Mouse (Mus musculus) olfactory bulb, adult 2 months (tissue): Measurements from ENCODE around the gene Gfra1. TPM values are rescaled to one million over a fixed set of nuclear protein-coding genes. Genes with fewer than 3 reads are reported as not detected.

Source experiments
- H3K27ac ChIP-seq: fragments of 200-500 bp; 2 replicates; pipeline ENCODE4 v1.5.1; 2012; ENCODE audit warnings: low read depth, low read length; ENCODE audit not compliant: insufficient read depth
- H3K4me1 ChIP-seq: fragments of 200-500 bp; 2 replicates; pipeline ENCODE4 v1.6.1; 2012; ENCODE audit warnings: low read length; ENCODE audit not compliant: control insufficient read depth, insufficient read depth
- H3K4me3 ChIP-seq: fragments of 200-500 bp; 2 replicates; pipeline ENCODE4 v1.5.1; 2012; ENCODE audit warnings: mild to moderate bottlenecking, low read depth, low read length, moderate library complexity; ENCODE audit not compliant: insufficient read depth
- CTCF ChIP-seq: fragments of 200-500 bp; IDR thresholded peaks from 2 replicates; pipeline ENCODE4 v1.5.1; 2012; ENCODE audit warnings: low read depth, mild to moderate bottlenecking, low read length, moderate library complexity; ENCODE audit not compliant: insufficient read depth
- POLR2A ChIP-seq: fragments of 200-500 bp; IDR thresholded peaks from 2 replicates; pipeline ENCODE4 v1.6.1; 2012; ENCODE audit warnings: mild to moderate bottlenecking, low read depth, low read length, moderate library complexity; ENCODE audit not compliant: insufficient read depth
- WGBS: fragments of 180-500 bp; shearing (Covaris S2); methylation state at CpG from one replicate; pipeline ENCODE4 v1.1.7; 2018; 5-methylcytosine and 5-hydroxymethylcytosine counted together
- polyA plus RNA-seq: library from polyadenylated mRNA; stranded (reverse); fragments of >200 nt; gene quantifications from 2 replicates; pipeline ENCODE4 v1.2.4, GENCODE M21; 2012; ENCODE audit warnings: low replicate concordance; ENCODE audit not compliant: missing spikeins, insufficient read depth, insufficient read length

Gene Gfra1
- polyA plus RNA-seq, 1 experiment, result not detected

- TF ChIP-seq POLR2A (no peak), CTCF (no peak)
- Histone ChIP-seq H3K4me3 (no peak overlapping the region), H3K4me1 (peaks cover 3% of the 10 kb centered on the region; the same call in 1 of the 2 replicates), H3K27ac (no peak overlapping the region)
- 77% methylated on average over 1 of the region's 1 CpGs for WGBS
Measured at GRCm38 (mm10) chr19:58360982-58361381, 94.7 kb downstream of the Gfra1 start.

DNA sequence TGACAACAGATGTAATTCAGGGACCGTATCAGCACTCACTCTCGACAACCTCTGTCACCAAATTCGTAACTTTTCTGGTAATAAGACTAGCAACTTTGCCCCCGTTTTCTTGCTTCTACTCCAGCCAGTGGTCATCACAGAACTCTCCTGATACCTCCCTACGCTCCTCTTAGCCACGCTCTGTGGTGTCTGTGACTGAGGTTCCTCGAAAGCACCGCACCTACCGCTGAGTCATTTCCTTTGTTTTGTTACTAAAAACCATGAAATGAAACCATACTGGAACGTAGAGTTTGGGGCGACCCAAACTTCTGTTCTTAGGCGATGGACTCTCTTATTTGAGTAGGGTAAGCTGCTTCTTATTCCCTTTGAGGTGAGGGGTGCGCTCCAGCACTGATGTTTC lies 97.6 kb downstream of the Gfra1 start:
- 94% methylated on average over 13 of the region's 13 CpGs for WGBS
- TF ChIP-seq CTCF (no peak), POLR2A (no peak)
- Histone ChIP-seq H3K4me1 (no peaks in the 10 kb centered on the region), H3K27ac (no peak overlapping the region), H3K4me3 (no peak overlapping the region)

GRCm38 (mm10) chr19:58353953-58354352 lies 101.8 kb downstream of the Gfra1 start:
- H3K4me3 ChIP-seq, result no peak overlapping the region
- no peak overlapping the region for H3K27ac ChIP-seq
- no peak for TF ChIP-seq CTCF
- no peak for TF ChIP-seq POLR2A
- 71% methylated on average over 2 of the region's 2 CpGs for WGBS
- H3K4me1 ChIP-seq, result no peaks in the 10 kb centered on the region

DNA sequence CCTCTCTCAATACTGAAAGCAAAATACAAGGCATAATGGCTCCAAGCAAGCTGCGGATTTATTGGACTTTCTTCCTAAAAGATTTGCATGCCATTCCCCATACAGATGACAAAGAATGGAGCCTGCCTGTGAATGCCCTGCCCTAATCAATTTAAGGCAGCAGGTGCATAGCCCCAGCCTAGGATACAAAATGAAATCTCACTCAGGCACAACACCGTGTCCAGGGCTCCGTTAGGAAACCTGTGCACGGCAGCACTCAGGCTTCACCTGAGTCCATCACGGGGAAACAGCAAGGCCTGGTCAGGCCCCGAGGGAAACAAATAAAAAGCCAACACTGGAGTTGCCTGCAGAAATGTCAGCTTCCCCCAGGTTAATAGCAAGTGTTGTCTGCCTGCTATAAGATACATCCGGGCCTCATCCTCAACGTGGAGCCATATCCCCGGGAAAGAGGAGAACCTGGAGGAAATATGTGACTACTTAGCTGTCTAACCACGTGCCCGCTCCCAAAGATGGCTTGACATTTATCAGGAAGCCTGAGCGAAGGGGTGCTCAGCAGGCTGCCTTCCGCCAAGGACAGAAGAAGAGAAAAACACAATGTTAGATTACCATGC lies 102.3 kb downstream of the Gfra1 start:
- Histone ChIP-seq H3K27ac (no peak overlapping the region), H3K4me3 (no peak overlapping the region), H3K4me1 (no peaks in the 10 kb centered on the region)
- TF ChIP-seq POLR2A (no peak), CTCF (no peak)
- 77% methylated on average over 13 of the region's 13 CpGs for WGBS

- Histone ChIP-seq H3K4me3 (no peak overlapping the region), H3K27ac (no peak overlapping the region), H3K4me1 (no peaks in the 10 kb centered on the region)
- 79% methylated on average over 5 of the region's 5 CpGs for WGBS
- TF ChIP-seq CTCF (no peak), POLR2A (no peak)
Measured at GRCm38 (mm10) chr19:58349890-58350408, 105.8 kb downstream of the Gfra1 start.

DNA sequence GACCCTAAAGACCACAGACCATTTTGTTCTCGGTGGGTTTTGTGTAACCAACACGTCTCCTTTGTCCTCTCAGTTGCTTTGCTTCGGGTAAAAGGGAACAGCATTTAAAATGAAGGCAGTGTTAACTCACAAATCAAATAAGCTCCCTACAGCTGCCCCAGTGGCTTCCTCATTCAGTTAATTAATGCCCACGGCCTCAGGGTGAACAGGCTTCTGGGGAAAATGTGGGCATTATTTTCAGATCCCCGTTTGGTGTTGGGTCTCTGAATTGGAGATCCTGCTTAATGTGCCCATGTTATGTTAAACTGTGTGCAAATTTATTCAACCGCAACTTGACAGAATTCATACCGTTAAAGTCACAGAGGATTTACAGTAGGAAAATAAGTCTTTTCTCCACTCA lies 110.6 kb downstream of the Gfra1 start:
- Histone ChIP-seq H3K4me3 (no peak overlapping the region), H3K4me1 (no peaks in the 10 kb centered on the region), H3K27ac (no peak overlapping the region)
- no peak for TF ChIP-seq CTCF
- no peak for TF ChIP-seq POLR2A
- WGBS, result 50% methylated on average over 7 of the region's 7 CpGs

DNA sequence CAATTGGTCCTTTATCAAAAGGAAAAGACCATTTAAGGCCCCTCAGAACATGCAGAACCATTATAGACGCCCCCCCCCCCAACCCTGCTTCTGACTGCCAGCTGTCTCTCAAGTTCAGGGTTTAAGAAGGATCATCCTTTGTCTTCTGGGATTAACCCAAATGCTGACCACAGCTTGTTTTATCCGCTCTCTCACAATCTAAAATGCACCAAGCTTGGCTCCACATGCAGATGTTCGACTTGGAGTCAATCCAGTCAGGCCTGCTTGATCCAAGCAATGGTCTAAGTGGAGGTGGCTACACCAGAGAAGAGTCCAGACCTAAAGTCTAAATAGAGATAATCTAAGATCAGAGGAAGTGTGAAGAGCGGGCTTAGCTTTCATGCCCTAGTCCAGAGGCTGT lies 114.4 kb downstream of the Gfra1 start:
- H3K4me1 ChIP-seq, result no peaks in the 10 kb centered on the region
- H3K4me3 ChIP-seq, result no peak overlapping the region
- no peak overlapping the region for H3K27ac ChIP-seq
- 83% methylated on average over 4 of the region's 4 CpGs for WGBS
- TF ChIP-seq POLR2A (no peak), CTCF (no peak)

- Histone ChIP-seq H3K27ac (no peak overlapping the region), H3K4me1 (no peaks in the 10 kb centered on the region), H3K4me3 (no peak overlapping the region)
- TF ChIP-seq CTCF (no peak), POLR2A (no peak)
- WGBS, result 84% methylated on average over 8 of the region's 8 CpGs
Measured at GRCm38 (mm10) chr19:58340221-58340620, 115.5 kb downstream of the Gfra1 start.

GRCm38 (mm10) chr19:58336802-58337201 lies 118.9 kb downstream of the Gfra1 start:
- WGBS, result 98% methylated on average over 6 of the region's 6 CpGs
- H3K4me1 ChIP-seq, result no peaks in the 10 kb centered on the region
- H3K27ac ChIP-seq, result no peak overlapping the region
- no peak overlapping the region for H3K4me3 ChIP-seq
- no peak for TF ChIP-seq CTCF
- no peak for TF ChIP-seq POLR2A
